Mouse (Mus musculus): ENCODE results near the gene Arhgap23. TPM values are rescaled to one million over a fixed set of nuclear protein-coding genes. Genes with fewer than 3 reads are reported as not detected.

Arhgap23 gene
- polyA plus RNA-seq, 2 experiments, result 9.8 to 28.9 TPM

GRCm38 (mm10) chr11:97412808-97413347, 2.5 kb upstream of the Arhgap23 start:
- TF ChIP-seq POLR2A (IDR thresholded peaks at IDR 0.05; ENCODE audit: borderline replicate concordance, extremely low read depth, insufficient read depth, insufficient read length), result no peak
- H3K9me3 ChIP-seq (ENCODE audit: control insufficient read depth, low read length), result no peaks in the 10 kb centered on the region
- H3K27ac ChIP-seq (replicated peaks; ENCODE audit: low read depth, low read length), result peak overlapping the region; percentile 26; the same call in 1 of the 2 replicates
- WGBS, result 38% methylated on average over 10 of the region's 10 CpGs
- no peaks in the 10 kb centered on the region for H3K27me3 ChIP-seq (ENCODE audit: control insufficient read depth, insufficient read depth, low read length)
- no peak overlapping the region for H3K4me2 ChIP-seq (replicated peaks; ENCODE audit: low read depth, low read length, severe bottlenecking)
- no peak overlapping the region for H3K4me3 ChIP-seq (replicated peaks; ENCODE audit: low read length)
- H3K36me3 ChIP-seq (ENCODE audit: control insufficient read depth, insufficient read depth, low read length), result no peaks in the 10 kb centered on the region
- H3K4me1 ChIP-seq (ENCODE audit: control insufficient read depth, insufficient read depth, low read length), result peaks cover 8% of the 10 kb centered on the region
- ATAC-seq (ENCODE audit: low FRiP score, low read depth) (no peak), DNase-seq (ENCODE audit: low spot score) (no peak)
- no peak overlapping the region for H3K9ac ChIP-seq (ENCODE audit: low read depth, low read length, severe bottlenecking)

GRCm38 (mm10) chr11:97415712-97416636, 641 bp downstream of the Arhgap23 start:
- Histone ChIP-seq H3K9ac (ENCODE audit: low read depth, low read length, severe bottlenecking) (peak overlapping the region; percentile 80), H3K4me3 (replicated peaks; ENCODE audit: low read length) (peak overlapping the region; percentile 85), H3K36me3 (ENCODE audit: control insufficient read depth, insufficient read depth, low read length) (no peaks in the 10 kb centered on the region), H3K4me1 (ENCODE audit: control insufficient read depth, insufficient read depth, low read length) (peaks cover 12% of the 10 kb centered on the region), H3K27ac (replicated peaks; ENCODE audit: low read depth, low read length) (peak overlapping the region; percentile 84), H3K27me3 (ENCODE audit: control insufficient read depth, insufficient read depth, low read length) (no peaks in the 10 kb centered on the region), H3K4me2 (replicated peaks; ENCODE audit: low read depth, low read length, severe bottlenecking) (peak overlapping the region; percentile 73), H3K9me3 (ENCODE audit: control insufficient read depth, low read length) (no peaks in the 10 kb centered on the region)
- DNase-seq (ENCODE audit: low spot score), result no peak
- WGBS, result 3% methylated on average over 39 of the region's 49 CpGs
- TF ChIP-seq POLR2A (IDR thresholded peaks at IDR 0.05; ENCODE audit: borderline replicate concordance, extremely low read depth, insufficient read depth, insufficient read length), result 0 out of 2 replicates have a peak, but pooled peaks have one; percentile 27
- peak; percentile 51 for ATAC-seq (ENCODE audit: low FRiP score, low read depth)

- Histone ChIP-seq H3K4me1 (ENCODE audit: control insufficient read depth, insufficient read depth, low read length) (peaks cover 12% of the 10 kb centered on the region), H3K9ac (ENCODE audit: low read depth, low read length, severe bottlenecking) (no peak overlapping the region), H3K27ac (replicated peaks; ENCODE audit: low read depth, low read length) (no peak overlapping the region), H3K4me2 (replicated peaks; ENCODE audit: low read depth, low read length, severe bottlenecking) (peak overlapping the region; percentile 73), H3K9me3 (ENCODE audit: control insufficient read depth, low read length) (no peaks in the 10 kb centered on the region), H3K4me3 (replicated peaks; ENCODE audit: low read length) (peak overlapping the region; percentile 85), H3K27me3 (ENCODE audit: control insufficient read depth, insufficient read depth, low read length) (no peaks in the 10 kb centered on the region), H3K36me3 (ENCODE audit: control insufficient read depth, insufficient read depth, low read length) (no peaks in the 10 kb centered on the region)
- DNase-seq (ENCODE audit: low spot score), result no peak
- no peak for ATAC-seq (ENCODE audit: low FRiP score, low read depth)
- WGBS, result 5% methylated on average over 5 of the region's 5 CpGs
- TF ChIP-seq POLR2A (IDR thresholded peaks at IDR 0.05; ENCODE audit: borderline replicate concordance, extremely low read depth, insufficient read depth, insufficient read length), result no peak
Measured at GRCm38 (mm10) chr11:97416637-97417035, 1.3 kb downstream of the Arhgap23 start.

- no peak overlapping the region for H3K4me3 ChIP-seq (replicated peaks; ENCODE audit: low read length)
- H3K27me3 ChIP-seq (ENCODE audit: control insufficient read depth, insufficient read depth, low read length), result no peaks in the 10 kb centered on the region
- H3K27ac ChIP-seq (replicated peaks; ENCODE audit: low read depth, low read length), result no peak overlapping the region
- H3K9me3 ChIP-seq (ENCODE audit: control insufficient read depth, low read length), result no peaks in the 10 kb centered on the region
- no peak for TF ChIP-seq POLR2A (IDR thresholded peaks at IDR 0.05; ENCODE audit: borderline replicate concordance, extremely low read depth, insufficient read depth, insufficient read length)
- WGBS, result 46% methylated on average over 14 of the region's 14 CpGs
- no peak overlapping the region for H3K4me2 ChIP-seq (replicated peaks; ENCODE audit: low read depth, low read length, severe bottlenecking)
- 0 out of 2 replicates have a peak, but pooled peaks cover 2% of the 10 kb centered on the region for H3K36me3 ChIP-seq (ENCODE audit: control insufficient read depth, insufficient read depth, low read length)
- ATAC-seq (ENCODE audit: low FRiP score, low read depth) (no peak), DNase-seq (ENCODE audit: low spot score) (no peak)
- no peak overlapping the region for H3K9ac ChIP-seq (ENCODE audit: low read depth, low read length, severe bottlenecking)
- H3K4me1 ChIP-seq (ENCODE audit: control insufficient read depth, insufficient read depth, low read length), result peaks cover 12% of the 10 kb centered on the region
Measured at GRCm38 (mm10) chr11:97418834-97419539, 3.7 kb downstream of the Arhgap23 start.

- H3K27ac ChIP-seq (replicated peaks; ENCODE audit: low read depth, low read length), result no peak overlapping the region
- no peak for TF ChIP-seq POLR2A (IDR thresholded peaks at IDR 0.05; ENCODE audit: borderline replicate concordance, extremely low read depth, insufficient read depth, insufficient read length)
Measured at GRCm38 (mm10) chr11:97419540-97419900, 4.2 kb downstream of the Arhgap23 start.

More at GRCm38 (mm10) chr11:97419540-97419900, 4.2 kb downstream of the Arhgap23 start:
- ATAC-seq (ENCODE audit: low FRiP score, low read depth) (no peak), DNase-seq (ENCODE audit: low spot score) (no peak)
- Histone ChIP-seq H3K4me2 (replicated peaks; ENCODE audit: low read depth, low read length, severe bottlenecking) (no peak overlapping the region), H3K9me3 (ENCODE audit: control insufficient read depth, low read length) (no peaks in the 10 kb centered on the region), H3K27me3 (ENCODE audit: control insufficient read depth, insufficient read depth, low read length) (no peaks in the 10 kb centered on the region), H3K4me1 (ENCODE audit: control insufficient read depth, insufficient read depth, low read length) (peaks cover 12% of the 10 kb centered on the region), H3K4me3 (replicated peaks; ENCODE audit: low read length) (no peak overlapping the region), H3K36me3 (ENCODE audit: control insufficient read depth, insufficient read depth, low read length) (peaks cover 2% of the 10 kb centered on the region; the same call in 1 of the 2 replicates), H3K9ac (ENCODE audit: low read depth, low read length, severe bottlenecking) (no peak overlapping the region)
- 59% methylated on average over 5 of the region's 5 CpGs for WGBS

Measured in limb, embryonic 14.5 days (tissue).